Mouse (Mus musculus) CH12.LX (cell line): ENCODE measurements at regions not wholly inside any gene's neighbourhood (a gene's known extent, or its start where the extent isn't known, plus 50 kb on each side); places are given as distances from the start of the nearest gene placed in this dataset.

Experiments used
- DNase-seq: peaks from one replicate; pipeline ENCODE4 v3.0.0-alpha.2; 2013; ENCODE audit errors: extremely low read depth
- H3K27ac ChIP-seq: 2 replicates; pipeline ENCODE4 v1.5.1; 2012; ENCODE audit warnings: low read depth, mild to moderate bottlenecking, control low read depth, moderate library complexity; ENCODE audit not compliant: insufficient read depth
- H3K27me3 ChIP-seq: replicated peaks from 2 replicates; pipeline ENCODE3; 2012; ENCODE audit warnings: inconsistent platforms
- H3K36me3 ChIP-seq, 2 experiments: replicated peaks in 1 of 2; 2 replicates each; pipeline versions ENCODE3 to v1.6.1; 2012; ENCODE audit warnings: inconsistent platforms in 1 of 2, low read length in 1 of 2, mild to moderate bottlenecking in 1 of 2, mixed read lengths in 1 of 2, moderate library complexity in 1 of 2; ENCODE audit not compliant: control insufficient read depth in 1 of 2, insufficient read depth in 1 of 2
- H3K4me1 ChIP-seq, 2 experiments: 2 replicates each; pipeline ENCODE4 v1.6.1; 2012; ENCODE audit warnings: inconsistent platforms in 1 of 2, moderate library complexity in 1 of 2; ENCODE audit not compliant: insufficient read depth in 2 of 2, control insufficient read depth in 1 of 2
- H3K4me2 ChIP-seq: 2 replicates; pipeline ENCODE4 v1.6.1; 2012; ENCODE audit warnings: low read depth, mild to moderate bottlenecking, control low read depth; ENCODE audit not compliant: poor library complexity, insufficient read depth, severe bottlenecking
- H3K4me3 ChIP-seq, 3 experiments: fragments of 150-350 bp in 1 of 3; sonication (generic) in 1 of 3; replicated peaks in 1 of 3; 2 replicates each; pipeline versions ENCODE3 to v1.5.1; 2011 to 2012; ENCODE audit warnings: low read depth in 2 of 3, low read length in 2 of 3, mild to moderate bottlenecking in 2 of 3, moderate library complexity in 2 of 3, control low read depth in 1 of 3, improper control_type of control experiment in 1 of 3, inconsistent platforms in 1 of 3, mixed read lengths in 1 of 3; ENCODE audit not compliant: poor library complexity in 1 of 3
- H3K79me2 ChIP-seq: replicated peaks from 2 replicates; pipeline ENCODE4 v1.6.1; 2012; ENCODE audit warnings: mild to moderate bottlenecking, moderate library complexity; ENCODE audit not compliant: control insufficient read depth, poor library complexity, insufficient read depth, severe bottlenecking; ENCODE audit errors: extremely low read depth
- H3K9ac ChIP-seq: 2 replicates; pipeline ENCODE4 v1.6.1; 2012; ENCODE audit warnings: low read depth, mild to moderate bottlenecking, control low read depth, moderate library complexity; ENCODE audit not compliant: insufficient read depth
- H3K9me3 ChIP-seq: replicated peaks from 2 replicates; pipeline ENCODE3; 2012; ENCODE audit warnings: low read length, inconsistent platforms, mixed read lengths
- BHLHE40 ChIP-seq: IDR thresholded peaks from 2 replicates; pipeline ENCODE4 v1.6.1; 2011; ENCODE audit warnings: mild to moderate bottlenecking, low read depth, low read length, improper control_type of control experiment
- CHD2 ChIP-seq: IDR thresholded peaks from 2 replicates; pipeline ENCODE4 v1.6.1; 2011; ENCODE audit warnings: low read length, improper control_type of control experiment
- CTCF ChIP-seq, 2 experiments: IDR thresholded peaks in 1 of 2; conservative IDR thresholded peaks in 1 of 2; 2 replicates each; pipeline ENCODE4 v1.5.1; 2011 to 2012; ENCODE audit warnings: low read depth in 2 of 2, low read length in 2 of 2, improper control_type of control experiment in 1 of 2, inconsistent platforms in 1 of 2, mild to moderate bottlenecking in 1 of 2, moderate library complexity in 1 of 2
- ELF1 ChIP-seq: IDR thresholded peaks from 2 replicates; pipeline ENCODE4 v1.6.1; 2014; ENCODE audit warnings: low read depth, mild to moderate bottlenecking, inconsistent platforms, low read length, improper control_type of control experiment
- EP300 ChIP-seq: IDR thresholded peaks from 2 replicates; pipeline ENCODE4 v1.6.1; 2011; ENCODE audit warnings: low read length, improper control_type of control experiment
- ETS1 ChIP-seq: conservative IDR thresholded peaks from 2 replicates; pipeline ENCODE4 v1.6.1; 2012; ENCODE audit warnings: low read depth, mild to moderate bottlenecking, inconsistent platforms, low read length, improper control_type of control experiment, moderate library complexity
- HCFC1 ChIP-seq: IDR thresholded peaks from 2 replicates; pipeline ENCODE4 v1.6.1; 2012; ENCODE audit warnings: low read depth, mild to moderate bottlenecking, inconsistent platforms, low read length, improper control_type of control experiment
- JUN ChIP-seq: IDR thresholded peaks from 2 replicates; pipeline ENCODE4 v1.6.1; 2011; ENCODE audit warnings: low read depth, mild to moderate bottlenecking, low read length, improper control_type of control experiment, moderate library complexity; ENCODE audit not compliant: insufficient read depth
- JUND ChIP-seq: conservative IDR thresholded peaks from 2 replicates; pipeline ENCODE4 v1.6.1; 2011; ENCODE audit warnings: low read depth, low read length, improper control_type of control experiment
- KAT2A ChIP-seq: IDR thresholded peaks from 2 replicates; pipeline ENCODE4 v1.6.1; 2012; ENCODE audit warnings: low read length, improper control_type of control experiment, inconsistent platforms; ENCODE audit not compliant: insufficient replicate concordance
- MAFK ChIP-seq: IDR thresholded peaks from 2 replicates; pipeline ENCODE4 v1.6.1; 2011; ENCODE audit warnings: low read length, improper control_type of control experiment; ENCODE audit not compliant: insufficient replicate concordance
- MEF2A ChIP-seq: IDR thresholded peaks from 2 replicates; pipeline ENCODE4 v1.6.1; 2014; ENCODE audit warnings: low read depth, mild to moderate bottlenecking, inconsistent platforms, low read length, improper control_type of control experiment, borderline replicate concordance
- MXI1 ChIP-seq: IDR thresholded peaks from 2 replicates; pipeline ENCODE4 v1.6.1; 2011; ENCODE audit warnings: mild to moderate bottlenecking, low read depth, low read length, improper control_type of control experiment
- MYC ChIP-seq: IDR thresholded peaks from 2 replicates; pipeline ENCODE4 v1.6.1; 2011; ENCODE audit warnings: low read depth, mild to moderate bottlenecking, improper control_type of control experiment, low read length
- NRF1 ChIP-seq: IDR thresholded peaks from 2 replicates; pipeline ENCODE4 v1.6.1; 2014; ENCODE audit warnings: low read depth, mild to moderate bottlenecking, inconsistent platforms, low read length, improper control_type of control experiment, moderate library complexity
- PAX5 ChIP-seq: IDR thresholded peaks from 2 replicates; pipeline ENCODE4 v1.6.1; 2012; ENCODE audit warnings: low read length, inconsistent platforms, mixed read lengths
- POLR2A ChIP-seq: IDR thresholded peaks from 2 replicates; pipeline ENCODE4 v1.6.1; 2011; ENCODE audit warnings: low read depth, mild to moderate bottlenecking, improper control_type of control experiment, low read length
- SIN3A ChIP-seq: IDR thresholded peaks from 2 replicates; pipeline ENCODE4 v1.6.1; 2012; ENCODE audit warnings: low read length, improper control_type of control experiment, inconsistent platforms
- SMC3 ChIP-seq: IDR thresholded peaks from 2 replicates; pipeline ENCODE4 v1.6.1; 2011; ENCODE audit warnings: low read depth, low read length, improper control_type of control experiment
- TBP ChIP-seq: conservative IDR thresholded peaks from 2 replicates; pipeline ENCODE4 v1.6.1; 2011; ENCODE audit warnings: low read depth, low read length, improper control_type of control experiment
- USF1 ChIP-seq: IDR thresholded peaks from 2 replicates; pipeline ENCODE4 v1.6.1; 2014; ENCODE audit warnings: low read depth, mild to moderate bottlenecking, inconsistent platforms, low read length, improper control_type of control experiment
- USF2 ChIP-seq: conservative IDR thresholded peaks from 2 replicates; pipeline ENCODE4 v1.6.1; 2011; ENCODE audit warnings: low read depth, low read length, improper control_type of control experiment
- ZC3H11A ChIP-seq: IDR thresholded peaks from 2 replicates; pipeline ENCODE4 v1.6.1; 2012; ENCODE audit warnings: low read depth, mild to moderate bottlenecking, inconsistent platforms, low read length, improper control_type of control experiment
- ZMIZ1 ChIP-seq: IDR thresholded peaks from 2 replicates; pipeline ENCODE4 v1.6.1; 2012; ENCODE audit warnings: low read depth, mild to moderate bottlenecking, inconsistent platforms, low read length, improper control_type of control experiment
- ZNF384 ChIP-seq: IDR thresholded peaks from 2 replicates; pipeline ENCODE4 v1.6.1; 2012; ENCODE audit warnings: low read depth, low read length, improper control_type of control experiment, inconsistent platforms
- dilution Hi-C: fragments of 300-500 bp; cut with MboI; formaldehyde crosslinking; loops from 2 replicates; pipeline ENCODE4 v1.14.3; 2020; ENCODE audit warnings: low sequenced_read_pairs; ENCODE audit not compliant: extremely low pct_unique_long_range_greater_than_20kb, extremely low pct_ligation_motif_present
- in situ Hi-C: fragments of 300-500 bp; cut with MboI; formaldehyde crosslinking; loops from 3 replicates; pipeline ENCODE4 v1.14.3; 2019; ENCODE audit warnings: low sequenced_read_pairs, low pct_ligation_motif_present, low pct_unique_long_range_greater_than_20kb, mixed read lengths

GRCm38 (mm10) chr9:59227948-59228347, 63.4 kb upstream of the Adpgk start:
- in situ Hi-C loops (no loop called here), dilution Hi-C loops (no loop called here)
- Histone ChIP-seq H3K9ac (no peak overlapping the region), H3K79me2 (no peaks in the 10 kb centered on the region), H3K9me3 (peaks cover 4% of the 10 kb centered on the region), H3K4me2 (no peak overlapping the region), H3K36me3 (no peaks in the 10 kb centered on the region), H3K4me3 (no peak overlapping the region), H3K27me3 (no peaks in the 10 kb centered on the region), H3K4me1 (no peaks in the 10 kb centered on the region; a peak in 1 of 4 replicates), H3K27ac (no peak overlapping the region)
- TF ChIP-seq ELF1 = no peak
- no peak for TF ChIP-seq POLR2A
- no peak for TF ChIP-seq TBP
- TF ChIP-seq CHD2 = no peak
- no peak for TF ChIP-seq MEF2A
- no peak for TF ChIP-seq JUN
- TF ChIP-seq MAFK = no peak
- no peak for TF ChIP-seq ZMIZ1
- no peak for TF ChIP-seq USF2
- no peak for TF ChIP-seq PAX5
- TF ChIP-seq HCFC1 = no peak
- TF ChIP-seq ZNF384 = no peak
- TF ChIP-seq ETS1 = no peak
- DNase-seq = no peak

- Histone ChIP-seq H3K36me3 (no peaks in the 10 kb centered on the region), H3K27me3 (no peaks in the 10 kb centered on the region), H3K4me2 (no peak overlapping the region), H3K79me2 (no peaks in the 10 kb centered on the region), H3K27ac (no peak overlapping the region), H3K4me1 (no peaks in the 10 kb centered on the region), H3K9ac (no peak overlapping the region), H3K9me3 (peaks cover 4% of the 10 kb centered on the region), H3K4me3 (no peak overlapping the region)
- in situ Hi-C loops (no loop called here), dilution Hi-C loops (no loop called here)
- TF ChIP-seq USF1 = no peak
- TF ChIP-seq KAT2A = no peak
- no peak for TF ChIP-seq SMC3
- TF ChIP-seq TBP = no peak
- no peak for TF ChIP-seq CHD2
- TF ChIP-seq JUN = no peak
- TF ChIP-seq POLR2A = no peak
- TF ChIP-seq EP300 = no peak
- no peak for TF ChIP-seq BHLHE40
- TF ChIP-seq MYC = no peak
- TF ChIP-seq NRF1 = no peak
- TF ChIP-seq SIN3A = no peak
- no peak for TF ChIP-seq JUND
- no peak for TF ChIP-seq CTCF (conservative IDR thresholded peaks at IDR 0.05 in 1 of 2, IDR thresholded peaks at IDR 0.05 in 1 of 2; ENCODE audit: low read depth in 2 of 2, low read length in 2 of 2)
- no peak for TF ChIP-seq MXI1
- no peak for TF ChIP-seq USF2
- no peak for TF ChIP-seq ETS1
- no peak for TF ChIP-seq MAFK
- no peak for TF ChIP-seq ZC3H11A
- no peak for DNase-seq
These were observed 65.0 kb upstream of the Adpgk start for GRCm38 (mm10) chr9:59226361-59226760.
